Mouse (Mus musculus) kidney, postnatal 25 days (tissue): Measurements from ENCODE around the gene Clip1.

Experiments
- DNase-seq, 2 experiments: peaks; one replicate each; pipeline ENCODE4 v3.0.0; 2021; ENCODE audit warnings: mixed read lengths in 2 of 2

Clip1 gene

DNA sequence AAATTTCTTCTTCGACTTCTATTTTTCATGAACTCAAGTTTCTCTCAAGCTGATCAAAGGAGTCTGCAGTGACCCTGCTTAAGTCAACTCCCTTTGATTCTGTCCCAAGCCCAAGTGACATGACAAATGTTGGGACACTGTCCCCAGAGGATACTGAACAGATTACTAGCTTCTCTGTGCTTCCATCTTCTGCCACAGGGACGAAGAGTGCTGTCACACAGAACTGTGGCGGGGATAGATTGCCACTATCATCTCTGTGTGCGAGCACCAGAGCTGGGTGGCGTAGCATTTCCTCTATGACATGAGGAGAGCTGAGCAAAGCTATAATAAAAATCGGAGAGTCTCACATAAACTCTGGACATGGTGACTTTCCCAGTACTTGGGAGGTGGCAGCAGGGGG is 82.2 kb downstream of the Clip1 start:
- no peak for DNase-seq

DNA sequence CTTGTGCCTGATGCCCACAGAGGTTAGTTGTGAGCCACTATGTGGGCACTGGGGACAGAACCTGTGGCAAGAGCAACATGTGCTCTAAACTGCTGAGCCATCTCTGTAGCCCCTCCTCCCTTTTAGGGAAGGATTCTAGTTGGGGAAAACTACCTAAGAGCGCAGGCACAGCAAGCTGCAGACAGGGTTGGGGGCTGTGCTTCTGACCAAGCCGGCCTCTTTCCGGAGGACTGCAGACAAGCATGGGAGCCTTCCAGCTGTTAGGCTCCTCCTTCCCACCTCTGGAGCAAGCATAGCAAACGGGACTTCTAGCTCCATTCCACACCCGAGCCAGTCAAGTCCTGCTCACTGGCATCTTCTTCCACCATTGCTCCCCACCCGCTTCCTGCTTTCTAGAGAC is 85.1 kb downstream of the Clip1 start:
- peak in 1 of 2 experiments; percentile 36 for DNase-seq

DNA sequence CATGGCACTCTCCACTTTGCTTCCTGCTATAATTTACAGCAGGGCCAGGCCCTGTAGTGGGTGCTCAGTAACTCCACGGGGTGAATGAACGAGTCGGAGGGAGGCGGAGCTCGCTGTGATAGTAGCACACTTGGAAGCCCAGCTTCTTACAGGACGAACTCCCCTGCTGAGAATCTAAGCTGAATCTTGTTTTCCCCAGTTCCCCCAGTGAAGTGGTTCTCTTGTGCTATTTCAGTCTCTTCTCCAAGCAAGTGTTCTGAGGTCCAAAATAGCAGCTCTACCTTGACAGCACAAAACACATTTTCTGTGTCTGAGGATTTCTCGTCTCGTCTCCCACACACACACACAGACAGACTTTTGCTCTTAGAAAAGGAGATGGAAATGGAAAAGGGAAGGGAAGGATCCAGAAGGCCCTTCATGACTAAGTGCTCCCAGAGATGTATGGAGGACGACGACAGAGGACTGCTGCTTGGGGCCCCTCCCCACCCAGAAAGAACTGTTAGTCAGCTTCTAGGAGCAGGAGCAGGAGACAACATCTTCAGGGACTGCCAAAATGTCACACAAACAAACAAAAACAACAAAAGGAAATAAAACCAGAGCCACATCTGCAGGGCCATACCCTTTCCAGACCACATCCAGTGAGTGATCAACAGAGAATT is 90.7 kb downstream of the Clip1 start:
- no peak for DNase-seq

DNA sequence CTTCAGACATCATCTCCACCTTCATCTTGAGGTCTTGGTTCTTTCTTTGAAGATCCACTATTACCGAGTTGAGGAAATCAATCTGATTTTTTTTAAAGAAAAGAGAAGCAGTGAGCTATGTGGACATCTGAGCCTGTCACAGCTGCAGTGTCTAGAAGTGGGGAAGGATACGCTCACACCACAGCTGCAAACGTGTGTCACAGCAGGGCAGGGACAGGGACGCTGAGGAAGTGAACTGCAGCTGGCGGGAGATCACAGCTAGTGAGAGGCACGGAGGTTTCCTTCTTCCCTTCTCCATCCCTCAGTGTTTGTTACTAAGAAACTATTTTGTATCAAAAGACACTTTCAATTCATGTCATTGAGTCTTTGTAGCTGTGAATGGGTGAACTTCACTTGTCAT is 104.4 kb downstream of the Clip1 start:
- no peak for DNase-seq

DNA sequence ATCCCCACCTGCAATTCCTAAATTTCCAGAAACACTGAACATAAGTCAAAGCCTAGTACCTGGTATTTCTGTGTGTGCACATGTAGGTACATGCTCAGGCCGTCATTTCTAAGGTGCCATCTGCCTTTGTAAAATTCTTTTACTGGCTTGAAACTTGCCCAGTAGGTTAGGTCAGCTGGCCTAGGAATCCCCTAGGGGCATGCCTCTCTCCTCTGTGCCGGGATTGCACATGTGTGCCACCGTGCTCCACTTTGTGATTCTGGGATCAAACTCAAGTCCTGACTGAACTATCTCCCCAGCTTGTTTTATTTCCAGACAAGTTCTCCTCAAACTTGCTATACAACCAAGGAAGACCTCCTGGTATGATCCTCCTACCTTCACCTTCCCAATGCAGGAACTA is 107.7 kb downstream of the Clip1 start:
- no peak for DNase-seq

DNA sequence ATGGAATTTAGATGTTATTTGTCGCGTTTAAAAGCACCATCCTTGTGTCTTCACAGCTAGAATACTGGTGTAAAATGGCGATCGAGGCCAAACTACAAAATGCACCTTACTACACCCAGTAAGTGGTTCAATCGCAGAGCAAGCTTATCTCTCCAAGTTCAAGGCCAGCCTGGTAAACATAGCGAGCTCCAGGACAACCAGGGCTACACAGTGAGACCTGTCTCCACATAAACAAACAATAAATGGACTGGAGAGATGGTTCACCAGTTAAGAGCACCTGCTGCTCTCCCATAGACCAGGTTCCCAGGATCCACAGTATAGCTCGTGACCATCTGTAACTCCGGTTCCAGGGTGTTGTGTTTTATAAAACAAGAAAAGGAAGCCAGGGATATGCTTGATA is 111.1 kb downstream of the Clip1 start:
- DNase-seq: no peak

DNA sequence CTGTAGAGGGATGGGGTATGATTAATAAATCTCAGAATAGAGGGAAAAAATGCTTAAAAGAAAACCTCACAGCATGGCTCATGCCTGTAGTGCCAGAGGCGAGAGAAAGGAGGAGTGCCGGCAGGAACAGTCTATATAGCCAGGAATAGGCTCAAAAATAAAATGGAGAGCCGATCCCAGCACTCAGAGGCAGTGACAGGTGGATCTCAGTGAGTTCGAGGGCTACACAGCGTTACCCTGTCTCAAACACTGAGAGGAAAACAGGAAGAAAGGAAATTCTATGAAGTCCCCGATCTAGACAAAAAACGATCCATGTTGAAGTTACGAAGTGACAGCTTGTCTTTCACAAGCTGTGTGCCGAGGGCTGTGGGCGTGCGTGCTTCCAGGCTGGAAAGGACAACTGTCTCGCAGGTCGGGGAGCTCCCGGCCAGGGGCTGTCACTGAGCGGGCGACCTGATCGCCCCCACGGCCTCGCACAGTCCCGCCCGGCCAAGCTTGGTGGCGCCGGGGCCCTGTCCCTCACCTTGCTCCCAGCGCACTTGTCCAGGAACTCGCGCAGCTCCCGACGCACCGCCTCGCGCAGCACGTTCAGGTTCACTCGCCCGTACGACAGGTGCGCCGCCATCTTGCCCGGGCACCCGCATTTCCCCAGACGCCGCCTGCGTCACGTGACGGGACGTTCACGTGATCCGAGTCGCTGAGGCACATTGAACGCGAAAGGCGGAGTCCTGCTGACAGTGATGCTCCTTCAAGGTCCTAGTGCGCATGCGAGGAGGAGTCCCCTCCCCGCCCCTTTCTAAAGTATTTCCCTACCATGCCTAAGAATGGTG is 111.8 kb downstream of the Clip1 start, which contains the start of gene Vps33a:
TSS of gene Vps33a (minus strand) at position 682 of the 830 bp plus-strand sequence.
- DNase-seq: peak; percentile 99 to 100

DNA sequence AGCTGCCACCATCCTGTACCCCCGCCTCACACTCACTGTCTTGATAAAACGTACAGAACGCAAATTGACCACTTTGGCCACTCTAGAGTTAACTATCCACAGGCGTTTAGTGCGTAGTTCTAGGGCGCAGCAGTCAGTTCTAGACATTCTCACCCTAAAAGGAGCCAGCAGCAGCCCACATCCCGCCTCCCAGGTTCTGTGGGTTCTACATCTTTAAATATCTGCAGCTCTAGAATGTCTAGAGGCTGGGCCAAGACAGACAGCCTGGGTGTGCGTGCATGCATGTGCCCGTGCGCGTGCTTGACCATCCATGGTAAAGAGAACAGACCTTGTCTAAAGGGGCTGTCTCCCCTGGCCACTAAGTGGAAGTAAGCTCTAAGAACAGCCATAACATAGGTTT is 123.3 kb downstream of the Clip1 start:
- no peak for DNase-seq

DNA sequence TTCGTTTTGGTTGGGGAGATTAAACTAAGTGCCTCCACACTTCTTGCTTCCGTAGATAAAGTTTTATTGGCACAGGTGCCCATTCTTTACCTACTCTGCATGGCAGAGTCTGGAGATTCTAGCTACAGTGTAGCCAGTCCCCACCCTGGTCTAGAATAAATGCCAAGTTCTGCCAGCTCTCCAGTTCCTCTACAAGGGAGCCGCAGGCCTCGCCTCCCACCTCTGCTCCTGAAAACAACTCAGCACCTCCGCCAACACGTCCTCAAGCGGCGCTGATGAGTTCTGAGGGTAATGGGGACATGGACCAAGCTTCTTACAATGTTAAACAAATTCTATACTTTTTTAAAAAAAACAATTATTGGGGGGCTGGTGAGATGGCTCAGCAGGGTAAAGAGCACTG is 124.8 kb downstream of the Clip1 start:
- no peak for DNase-seq

DNA sequence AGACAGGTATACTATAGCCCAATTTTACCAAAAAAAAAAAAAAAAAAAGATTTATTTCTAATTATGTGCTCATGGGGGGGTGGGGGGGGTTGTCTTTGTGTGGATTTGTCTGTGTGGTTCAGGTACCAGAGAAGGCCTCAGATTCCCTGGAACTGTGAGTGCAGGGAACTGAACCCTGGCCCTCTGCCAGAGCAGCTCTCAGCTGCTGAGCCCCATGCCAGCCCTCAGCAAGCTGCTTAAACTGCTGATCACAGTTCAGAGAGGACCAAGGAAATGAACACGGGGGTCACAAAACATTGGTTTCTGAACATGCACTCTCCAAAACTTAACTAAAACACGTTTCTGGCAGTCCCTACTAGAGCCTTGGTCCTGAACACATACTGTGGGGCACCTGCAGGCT is 128.0 kb downstream of the Clip1 start:
- DNase-seq: peak; percentile 83 to 90

DNA sequence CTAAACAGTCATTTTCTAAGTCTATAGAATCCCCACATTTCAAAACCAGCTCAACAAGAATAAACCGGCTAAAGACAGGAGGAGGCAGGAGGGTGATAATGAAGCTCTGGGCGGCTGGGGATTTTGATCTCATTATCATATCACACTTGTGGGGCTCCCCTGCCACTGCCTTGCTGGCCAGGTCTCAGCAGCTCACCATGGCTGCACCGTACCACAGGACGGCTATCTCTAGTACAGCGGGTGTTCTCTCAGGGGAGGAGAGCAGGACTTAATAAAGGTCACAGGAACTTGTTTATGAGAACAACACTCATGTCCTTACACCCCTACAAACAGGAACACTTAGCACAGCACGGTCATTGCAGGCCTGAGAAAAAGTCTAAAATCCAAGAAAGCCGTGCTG is 128.7 kb downstream of the Clip1 start:
- DNase-seq: no peak

DNA sequence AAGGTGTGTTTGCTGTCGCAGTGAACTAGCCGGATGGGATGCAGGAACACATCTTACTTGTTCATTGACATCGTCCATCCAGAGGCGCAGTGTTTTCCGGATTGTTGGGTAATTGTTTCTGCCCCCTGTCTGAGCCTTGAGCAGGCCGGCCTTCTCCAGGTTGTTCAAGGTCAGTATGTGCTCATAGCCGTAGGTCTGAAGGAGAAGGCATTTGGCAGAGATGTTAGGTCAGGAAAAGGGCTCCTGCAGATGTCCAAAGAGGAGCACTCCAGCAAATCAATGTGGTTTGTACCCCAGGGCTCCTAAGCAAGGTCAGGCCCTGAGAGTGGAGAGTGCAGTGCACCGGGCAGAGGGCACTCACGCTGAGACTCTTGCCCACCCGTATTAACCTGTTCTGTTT is 150.6 kb downstream of the Clip1 start:
- peak in 1 of 2 experiments; percentile 22 for DNase-seq

DNA sequence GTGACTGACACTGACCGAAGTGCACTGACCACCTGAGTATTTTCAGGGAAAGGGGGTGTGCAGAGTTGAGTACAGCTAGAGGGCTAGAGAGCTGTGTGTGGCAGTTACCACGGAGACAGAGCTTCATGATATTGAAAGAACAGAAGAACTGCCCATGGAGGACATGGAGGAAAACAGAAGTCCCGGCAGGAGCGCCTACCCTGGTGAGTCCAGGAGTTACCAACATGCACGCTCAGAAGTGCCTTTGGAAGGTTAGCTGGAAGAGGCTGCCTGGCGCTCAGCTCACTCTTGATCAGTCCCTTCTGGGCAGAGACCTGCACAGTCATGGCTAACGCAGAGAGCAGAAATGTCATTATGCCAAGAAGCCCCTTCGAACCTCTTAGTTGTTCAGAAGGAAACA is 154.4 kb downstream of the Clip1 start:
- DNase-seq: peak in 1 of 2 experiments; percentile 29

DNA sequence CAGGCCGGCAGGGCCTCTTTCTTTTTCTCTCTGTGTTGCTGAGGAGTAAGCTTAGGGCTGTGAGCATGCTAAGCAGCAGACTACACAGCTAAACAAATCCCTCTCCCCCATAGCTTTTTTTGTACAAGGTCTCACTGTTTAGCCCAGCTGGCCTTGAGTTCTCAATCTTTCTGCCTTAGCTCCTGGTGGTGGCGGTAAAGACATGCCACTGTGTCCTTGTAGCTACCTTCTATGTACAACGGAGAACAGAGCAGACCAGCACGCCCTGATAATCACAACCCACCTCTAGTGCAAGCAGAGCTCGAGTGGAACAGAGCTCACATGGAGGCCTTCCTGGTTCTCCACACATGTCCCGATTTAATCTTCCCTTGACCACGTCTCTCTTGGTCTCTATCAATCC is 155.8 kb downstream of the Clip1 start:
- DNase-seq: peak in 1 of 2 experiments; percentile 16
